ENCODE assay signal across 28 mouse cellular contexts in genomic region chr1:163505035-163505434, GRCm38 (mm10).
A peak's percentile ranks its signal among the peaks of the same experiment; 100 is the strongest.
DNase-seq lines count a peak whose midpoint lies in the region; ATAC-seq lines count a peak whose summit lies in the region.
"Had no signal": no experiment of that assay in that cellular context is flagged by ENCODE, and none has a peak within 500 bp of the region (broad histone marks: within the 10 kb centered on the region; RNA-seq: fewer than 3 reads in every experiment).

No protein-coding gene starts in this region.

- DNase-seq in layer of hippocampus, adult 9-11 months = peak; percentile 6
- no peak for DNase-seq in layer of hippocampus, adult 9-10 months (ENCODE audit: low spot score)
- DNase-seq in adrenal gland, postnatal 10 days = no peak
- DNase-seq in frontal cortex, postnatal 25 days (ENCODE audit: low spot score in 2 of 2) = no peak
- DNase-seq: adrenal gland, adult 2 months; adrenal gland, postnatal 25 days; cerebellum, adult 11-12 months; cerebellum, adult 8-10 months; cerebellum, postnatal 10 days; cerebellum, postnatal 36 days; embryo, embryonic 11 days; gastrocnemius, postnatal 10 days; gastrocnemius, postnatal 36 days; heart, postnatal 10 days; heart, postnatal 36 days had no signal

- no peaks in the 10 kb centered on the region for H3K9me3 ChIP-seq in limb, embryonic 12.5 days
- H3K9me3 ChIP-seq in limb, embryonic 15.5 days = no peaks in the 10 kb centered on the region
- H3K9me3 ChIP-seq: embryonic facial prominence, embryonic 10.5 days; embryonic facial prominence, embryonic 13.5 days; forebrain, embryonic 12.5 days; forebrain, embryonic 15.5 days; heart, embryonic 12.5 days; heart, embryonic 15.5 days; hindbrain, embryonic 10.5 days; hindbrain, embryonic 13.5 days had no signal

- peak overlapping the region; percentile 3; the same call in 1 of the 2 replicates for H3K27ac ChIP-seq in limb, embryonic 12.5 days
- H3K27ac ChIP-seq in limb, embryonic 15.5 days = 0 out of 2 replicates have a peak overlapping the region, but pooled peaks have one; percentile 5
- H3K27ac ChIP-seq: embryonic facial prominence, embryonic 10.5 days; embryonic facial prominence, embryonic 13.5 days; forebrain, embryonic 12.5 days; forebrain, embryonic 15.5 days; heart, embryonic 15.5 days; hindbrain, embryonic 10.5 days; hindbrain, embryonic 13.5 days had no signal

- no peak overlapping the region for H3K4me2 ChIP-seq in limb, embryonic 12.5 days
- no peak overlapping the region for H3K4me2 ChIP-seq in limb, embryonic 15.5 days
- H3K4me2 ChIP-seq: embryonic facial prominence, embryonic 13.5 days; forebrain, embryonic 12.5 days; forebrain, embryonic 15.5 days; heart, embryonic 12.5 days; heart, embryonic 15.5 days; hindbrain, embryonic 13.5 days had no signal

- H3K4me1 ChIP-seq in limb, embryonic 12.5 days (replicated peaks) = peaks cover 18% of the 10 kb centered on the region
- H3K4me1 ChIP-seq in limb, embryonic 15.5 days = peaks cover 2% of the 10 kb centered on the region
- H3K4me1 ChIP-seq: embryonic facial prominence, embryonic 10.5 days; forebrain, embryonic 12.5 days; forebrain, embryonic 15.5 days; heart, embryonic 12.5 days; heart, embryonic 15.5 days; hindbrain, embryonic 10.5 days; hindbrain, embryonic 13.5 days had no signal

- 31% methylated on average over 7 of the region's 7 CpGs for WGBS in limb, embryonic 12.5 days
- WGBS in limb, embryonic 15.5 days = 32% methylated on average over 7 of the region's 7 CpGs

- no peak for ATAC-seq in limb, embryonic 12.5 days (ENCODE audit: insufficient number of reproducible peaks, insufficient read depth, low FRiP score, low TSS enrichment, low read depth)
- no peak for ATAC-seq in limb, embryonic 15.5 days (ENCODE audit: insufficient number of reproducible peaks, low FRiP score, low TSS enrichment, low read depth)
- ATAC-seq: CD4-positive, CD25-positive, alpha-beta regulatory T cell, adult 4 months; forebrain, embryonic 15.5 days; hindbrain, embryonic 16.5 days had no signal

- no peaks in the 10 kb centered on the region for H3K36me3 ChIP-seq in limb, embryonic 12.5 days
- no peaks in the 10 kb centered on the region for H3K36me3 ChIP-seq in limb, embryonic 15.5 days
- H3K36me3 ChIP-seq: embryonic facial prominence, embryonic 10.5 days; embryonic facial prominence, embryonic 13.5 days; forebrain, embryonic 12.5 days; forebrain, embryonic 15.5 days; heart, embryonic 12.5 days; heart, embryonic 15.5 days; hindbrain, embryonic 10.5 days; hindbrain, embryonic 13.5 days had no signal

- H3K27me3 ChIP-seq in limb, embryonic 12.5 days = no peaks in the 10 kb centered on the region
- H3K27me3 ChIP-seq in limb, embryonic 15.5 days = no peaks in the 10 kb centered on the region
- H3K27me3 ChIP-seq: embryonic facial prominence, embryonic 13.5 days; forebrain, embryonic 12.5 days; forebrain, embryonic 15.5 days; heart, embryonic 12.5 days; heart, embryonic 15.5 days; hindbrain, embryonic 13.5 days had no signal

- H3K4me3 ChIP-seq in limb, embryonic 12.5 days (replicated peaks) = no peak overlapping the region
- no peak overlapping the region for H3K4me3 ChIP-seq in limb, embryonic 15.5 days
- H3K4me3 ChIP-seq: embryonic facial prominence, embryonic 10.5 days; embryonic facial prominence, embryonic 13.5 days; erythroblast, embryonic 14.5 days; forebrain, embryonic 12.5 days; forebrain, embryonic 15.5 days; heart, embryonic 12.5 days; heart, embryonic 15.5 days; hindbrain, embryonic 10.5 days; hindbrain, embryonic 13.5 days had no signal

- no peak overlapping the region for H3K9ac ChIP-seq in limb, embryonic 12.5 days (replicated peaks)
- H3K9ac ChIP-seq in limb, embryonic 15.5 days = no peak overlapping the region
- H3K9ac ChIP-seq: embryonic facial prominence, embryonic 13.5 days; forebrain, embryonic 12.5 days; forebrain, embryonic 15.5 days; heart, embryonic 12.5 days; heart, embryonic 15.5 days; hindbrain, embryonic 13.5 days had no signal
